Mouse (Mus musculus) liver, postnatal 0 days (tissue): ENCODE measurements at regions not wholly inside any gene's neighbourhood (a gene's known extent, or its start where the extent isn't known, plus 50 kb on each side); places are given as distances from the start of the nearest gene placed in this dataset.

Experiments
- ATAC-seq: fragments of 200-750 bp; cut with Nextera tagmentation; 2 replicates; pipeline ENCODE4 v1.8.0; 2017; ENCODE audit warnings: mild to moderate bottlenecking, moderate library complexity
- DNase-seq: peaks from one replicate; pipeline ENCODE4 v3.0.0-alpha.2; 2016
- H3K27ac ChIP-seq: fragments of 300-500 bp; sonication (generic); 2 replicates; pipeline ENCODE4 v1.5.1; 2014; ENCODE audit warnings: antibody characterized with exemption, moderate library complexity, mild to moderate bottlenecking, low read depth
- H3K27me3 ChIP-seq: fragments of 300-500 bp; sonication (generic); 2 replicates; pipeline ENCODE4 v1.6.1; 2014; ENCODE audit warnings: low read length, control low read depth, mixed read lengths; ENCODE audit not compliant: insufficient read depth
- H3K36me3 ChIP-seq: fragments of 300-500 bp; sonication (generic); replicated peaks from 2 replicates; pipeline ENCODE4 v1.6.1; 2014; ENCODE audit warnings: mild to moderate bottlenecking, control low read depth, low read length, moderate library complexity, mixed read lengths; ENCODE audit not compliant: insufficient read depth
- H3K4me1 ChIP-seq: fragments of 300-500 bp; sonication (generic); 2 replicates; pipeline ENCODE4 v1.6.1; 2014; ENCODE audit warnings: antibody characterized with exemption, mild to moderate bottlenecking, control low read depth; ENCODE audit not compliant: insufficient read depth
- H3K4me2 ChIP-seq: fragments of 300-500 bp; sonication (generic); 2 replicates; pipeline ENCODE4 v1.6.1; 2014; ENCODE audit warnings: low read depth, mild to moderate bottlenecking, low read length, moderate library complexity, mixed read lengths
- H3K4me3 ChIP-seq: fragments of 300-500 bp; sonication (generic); 2 replicates; pipeline ENCODE4 v1.5.1; 2014; ENCODE audit warnings: low read depth, low read length
- H3K9ac ChIP-seq: fragments of 300-500 bp; sonication (generic); replicated peaks from 2 replicates; pipeline ENCODE4 v1.6.1; 2014; ENCODE audit warnings: mild to moderate bottlenecking, moderate library complexity
- H3K9me3 ChIP-seq: fragments of 300-500 bp; sonication (generic); 2 replicates; pipeline ENCODE4 v1.6.1; 2016; ENCODE audit warnings: mild to moderate bottlenecking, control low read depth, low read length, mixed read lengths
- CTCF ChIP-seq: sonication (generic); IDR thresholded peaks from 2 replicates; pipeline ENCODE4 v1.5.1; 2016; ENCODE audit warnings: antibody characterized with exemption, low read depth
- EP300 ChIP-seq: IDR thresholded peaks from 2 replicates; pipeline ENCODE4 v1.6.1; 2016; ENCODE audit warnings: antibody characterized with exemption, low read depth, mild to moderate bottlenecking
- WGBS: fragments of 180-500 bp; shearing (Covaris S2); extraction: QIAGEN DNeasy Blood & Tissue Kit; methylation state at CpG from one replicate; pipeline ENCODE4 v1.1.7; 2014; ENCODE audit not compliant: insufficient replicate concordance; 5-methylcytosine and 5-hydroxymethylcytosine counted together

DNA sequence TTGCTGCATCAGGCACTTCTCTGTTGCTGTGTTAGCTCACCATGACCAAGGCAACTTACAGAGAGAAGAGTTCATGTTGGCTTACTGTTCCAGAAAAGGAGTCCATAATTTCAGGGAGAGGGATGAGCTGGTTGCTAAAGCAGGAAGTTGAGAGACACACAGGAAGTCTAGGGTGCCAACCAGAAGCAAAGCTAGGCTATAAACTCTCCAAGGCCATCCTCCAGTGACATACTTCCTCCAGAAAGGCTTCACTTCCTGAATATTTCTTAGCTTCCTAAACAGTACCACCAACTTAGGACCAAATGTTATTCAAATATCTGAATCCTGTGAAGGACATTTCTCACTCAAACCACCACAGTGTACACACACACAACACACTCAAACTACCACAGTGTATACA, 2010.6 kb downstream of the A830018L16Rik start:
- Histone ChIP-seq H3K9ac (no peak overlapping the region), H3K4me2 (no peak overlapping the region), H3K9me3 (no peaks in the 10 kb centered on the region), H3K36me3 (no peaks in the 10 kb centered on the region), H3K27ac (no peak overlapping the region), H3K27me3 (no peaks in the 10 kb centered on the region), H3K4me3 (no peak overlapping the region), H3K4me1 (0 out of 2 replicates have a peak, but pooled peaks cover 6% of the 10 kb centered on the region)
- ATAC-seq (no peak), DNase-seq (no peak)
- TF ChIP-seq EP300 (no peak), CTCF (no peak)

GRCm38 (mm10) chr1:13425601-13426327, 2011.9 kb downstream of the A830018L16Rik start:
- 24% methylated on average over 9 of the region's 9 CpGs for WGBS
- Histone ChIP-seq H3K36me3 (no peaks in the 10 kb centered on the region), H3K4me3 (peak overlapping the region; percentile 52), H3K9me3 (no peaks in the 10 kb centered on the region), H3K27me3 (no peaks in the 10 kb centered on the region), H3K27ac (peak overlapping the region; percentile 66; the same call in 1 of the 2 replicates), H3K4me2 (peak overlapping the region; percentile 79), H3K9ac (peak overlapping the region; percentile 63; the same call in 1 of the 2 replicates), H3K4me1 (0 out of 2 replicates have a peak, but pooled peaks cover 6% of the 10 kb centered on the region)
- TF ChIP-seq EP300 (no peak), CTCF (no peak)
- DNase-seq: no peak
- no peak for ATAC-seq

DNA sequence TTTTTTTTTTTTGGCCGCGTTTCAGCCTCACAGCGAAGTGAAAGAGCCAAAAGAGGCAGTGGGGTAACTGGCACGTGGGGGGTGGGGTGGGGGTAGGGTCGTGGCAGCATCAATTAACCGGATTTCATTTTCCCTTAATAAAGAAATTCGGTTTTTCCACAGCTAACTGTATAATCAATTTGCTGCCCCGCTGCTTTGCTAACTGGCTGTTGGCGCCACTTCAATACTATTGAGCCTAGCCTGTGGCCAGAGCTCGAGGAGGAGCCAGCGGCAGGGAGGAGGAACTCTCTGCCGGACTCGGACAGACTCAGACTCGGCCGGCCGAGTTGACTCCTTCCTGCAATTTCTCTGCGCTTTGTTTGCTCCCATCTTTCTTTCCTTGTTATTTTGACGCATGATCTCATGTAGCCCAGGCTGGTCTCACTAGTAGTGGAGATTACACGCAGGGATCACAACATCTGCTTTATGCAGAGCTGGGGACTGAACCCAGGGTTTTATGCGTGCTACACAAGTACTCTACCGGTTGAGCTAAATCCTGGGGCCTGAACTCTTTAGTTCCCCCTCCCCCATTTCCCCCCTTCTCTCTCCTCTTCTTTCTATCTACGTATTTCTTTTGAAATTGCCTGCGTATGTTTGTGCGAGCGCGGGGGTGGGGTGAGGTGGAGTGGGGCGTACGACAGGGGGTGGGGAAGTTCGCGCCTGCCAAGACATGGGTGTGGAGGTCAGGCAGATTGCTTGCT, 2012.6 kb downstream of the A830018L16Rik start:
- Histone ChIP-seq H3K9me3 (no peaks in the 10 kb centered on the region), H3K9ac (peak overlapping the region; percentile 63), H3K4me3 (peak overlapping the region; percentile 52), H3K4me1 (0 out of 2 replicates have a peak, but pooled peaks cover 6% of the 10 kb centered on the region), H3K36me3 (no peaks in the 10 kb centered on the region), H3K4me2 (peak overlapping the region; percentile 79), H3K27me3 (no peaks in the 10 kb centered on the region), H3K27ac (peak overlapping the region; percentile 66; the same call in 1 of the 2 replicates)
- DNase-seq: peak; percentile 65
- ATAC-seq: peak; percentile 86
- no peak for TF ChIP-seq EP300
- no peak for TF ChIP-seq CTCF
- 3% methylated on average over 28 of the region's 30 CpGs for WGBS

DNA sequence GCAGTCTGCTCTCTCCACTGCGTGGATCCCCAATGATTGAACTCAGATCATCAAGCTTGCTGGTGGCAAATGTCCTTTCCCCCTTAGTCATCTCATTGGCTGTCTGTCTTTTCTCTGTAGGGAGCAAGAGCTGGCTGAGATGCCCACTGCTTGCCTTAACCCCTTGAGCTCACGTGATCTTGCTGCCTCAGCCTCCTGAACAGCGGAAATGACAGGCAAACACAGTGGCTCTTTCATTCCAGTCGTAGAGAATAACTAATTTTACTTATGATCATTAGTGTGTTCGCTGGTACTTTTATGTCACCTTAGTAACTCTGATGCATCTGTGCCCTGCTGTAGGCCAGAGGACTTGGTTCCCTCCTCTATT, 2013.1 kb downstream of the A830018L16Rik start:
- no peak for TF ChIP-seq CTCF
- no peak for TF ChIP-seq EP300
- H3K4me3 ChIP-seq: peak overlapping the region; percentile 52
- H3K27me3 ChIP-seq: no peaks in the 10 kb centered on the region
- H3K4me1 ChIP-seq: 0 out of 2 replicates have a peak, but pooled peaks cover 6% of the 10 kb centered on the region
- ATAC-seq (no peak), DNase-seq (no peak)
- 66% methylated on average over 5 of the region's 5 CpGs for WGBS
- no peaks in the 10 kb centered on the region for H3K36me3 ChIP-seq
- no peak overlapping the region for H3K27ac ChIP-seq
- H3K4me2 ChIP-seq: peak overlapping the region; percentile 79
- no peaks in the 10 kb centered on the region for H3K9me3 ChIP-seq
- 0 out of 2 replicates have a peak overlapping the region, but pooled peaks have one; percentile 63 for H3K9ac ChIP-seq

- H3K4me2 ChIP-seq: no peak overlapping the region
- TF ChIP-seq CTCF (no peak), EP300 (no peak)
- H3K27ac ChIP-seq: no peak overlapping the region
- H3K36me3 ChIP-seq: no peaks in the 10 kb centered on the region
- no peak overlapping the region for H3K4me3 ChIP-seq
- no peak overlapping the region for H3K9ac ChIP-seq
- H3K4me1 ChIP-seq: 0 out of 2 replicates have a peak, but pooled peaks cover 6% of the 10 kb centered on the region
- ATAC-seq (no peak), DNase-seq (no peak)
- H3K9me3 ChIP-seq: no peaks in the 10 kb centered on the region
- H3K27me3 ChIP-seq: no peaks in the 10 kb centered on the region
- 65% methylated on average over 11 of the region's 11 CpGs for WGBS
These were observed 2013.7 kb downstream of the A830018L16Rik start for GRCm38 (mm10) chr1:13427501-13428207.
